Mouse (Mus musculus) liver, embryonic 14.5 days (tissue): Measurements from ENCODE around the gene Lmo1. TPM values are rescaled to one million over a fixed set of nuclear protein-coding genes. Genes with fewer than 3 reads are reported as not detected.

Source experiments
- ATAC-seq: fragments of 200-750 bp; cut with Nextera tagmentation; 2 replicates; pipeline ENCODE4 v1.8.0; 2017; ENCODE audit warnings: moderate number of reproducible peaks, mild to moderate bottlenecking, moderate library complexity; ENCODE audit not compliant: insufficient read depth
- DNase-seq, 3 experiments: peaks; one replicate each; pipeline ENCODE4 v3.0.0-alpha.2; 2012 to 2013; ENCODE audit warnings: low read depth in 3 of 3, low spot score in 3 of 3
- H3K27ac ChIP-seq: fragments of 300-500 bp; sonication (generic); 2 replicates; pipeline ENCODE4 v1.5.1; 2014; ENCODE audit warnings: moderate library complexity, mild to moderate bottlenecking, control low read depth, inconsistent platforms
- H3K27me3 ChIP-seq: fragments of 300-500 bp; sonication (generic); 2 replicates; pipeline ENCODE4 v1.6.1; 2014; ENCODE audit warnings: mild to moderate bottlenecking, low read length, moderate library complexity; ENCODE audit not compliant: control insufficient read depth, insufficient read depth
- H3K36me3 ChIP-seq: fragments of 300-500 bp; sonication (generic); replicated peaks from 2 replicates; pipeline ENCODE4 v1.6.1; 2014; ENCODE audit warnings: low read depth; ENCODE audit not compliant: control insufficient read depth, insufficient read depth
- H3K4me1 ChIP-seq, 2 experiments: fragments of 200-500 bp in 1 of 2; fragments of 300-500 bp in 1 of 2; sonication (generic) in 1 of 2; replicated peaks; 2 replicates each; pipeline ENCODE4 v1.6.1; 2012 to 2014; ENCODE audit warnings: antibody characterized with exemption in 1 of 2, inconsistent platforms in 1 of 2, low read length in 1 of 2; ENCODE audit not compliant: control insufficient read depth in 2 of 2, insufficient read depth in 2 of 2
- H3K4me2 ChIP-seq: fragments of 300-500 bp; sonication (generic); 2 replicates; pipeline ENCODE4 v1.6.1; 2014; ENCODE audit warnings: low read depth, mild to moderate bottlenecking, control low read depth, moderate library complexity
- H3K4me3 ChIP-seq, 2 experiments: fragments of 200-500 bp in 1 of 2; fragments of 300-500 bp in 1 of 2; sonication (generic) in 1 of 2; 2 replicates each; pipeline ENCODE4 v1.5.1; 2012 to 2014; ENCODE audit warnings: low read depth in 2 of 2, low read length in 2 of 2, mild to moderate bottlenecking in 2 of 2, control low read depth in 1 of 2, inconsistent platforms in 1 of 2, moderate library complexity in 1 of 2; ENCODE audit not compliant: insufficient read depth in 1 of 2
- H3K9ac ChIP-seq: fragments of 300-500 bp; sonication (generic); replicated peaks from 2 replicates; pipeline ENCODE4 v1.6.1; 2014; ENCODE audit warnings: mild to moderate bottlenecking, control low read depth, moderate library complexity
- H3K9me3 ChIP-seq: fragments of 300-500 bp; sonication (generic); 2 replicates; pipeline ENCODE4 v1.6.1; 2016; ENCODE audit warnings: low read length, mixed read lengths; ENCODE audit not compliant: control insufficient read depth
- CTCF ChIP-seq: IDR thresholded peaks from 2 replicates; pipeline ENCODE4 v1.5.1; 2016; ENCODE audit warnings: antibody characterized with exemption, low read depth, control low read depth
- EP300 ChIP-seq: IDR thresholded peaks from 2 replicates; pipeline ENCODE4 v1.6.1; 2016; ENCODE audit warnings: antibody characterized with exemption, low read depth
- WGBS: fragments of 180-500 bp; shearing (Covaris S2); extraction: QIAGEN DNeasy Blood & Tissue Kit; methylation state at CpG from one replicate; pipeline ENCODE4 v1.1.7; 2014; ENCODE audit not compliant: insufficient replicate concordance; 5-methylcytosine and 5-hydroxymethylcytosine counted together
- polyA plus RNA-seq, 2 experiments: library from polyadenylated mRNA; depleted of rRNA in 1 of 2; stranded (reverse) in 1 of 2; unstranded in 1 of 2; fragments of >200 nt; fragmentation: Nextera tagmentation in 1 of 2; extraction: Ambion mirVana in 1 of 2; gene quantifications; 2 replicates each; pipeline versions ENCODE4 v1.2.1 to v1.2.3; 2012 to 2014

The Lmo1 gene
- polyA plus RNA-seq (2012; rRNA removed) (0.71 and 0.78 TPM in 2 replicates), polyA plus RNA-seq (2014; fragmentation: Nextera tagmentation; extraction: Ambion mirVana) (0.75 and 0.96 TPM in 2 replicates)

- 1% methylated on average over 63 of the region's 67 CpGs for WGBS
- Histone ChIP-seq H3K27ac (no peak within 1 kb of the TSS), H3K9me3 (no peaks in the 10 kb centered on the region), H3K4me3 (peak within 1 kb of the TSS in 1 of 2 experiments; percentile 43; a peak in 3 of 4 replicates), H3K36me3 (no peaks in the 10 kb centered on the region), H3K9ac (no peak within 1 kb of the TSS), H3K4me2 (peak within 1 kb of the TSS; percentile 45), H3K27me3 (peaks cover 31% of the 10 kb centered on the region), H3K4me1 (no peaks in the 10 kb centered on the region)
- TF ChIP-seq CTCF (no peak), EP300 (no peak)
- DNase-seq (no peak), ATAC-seq (peak; percentile 37; the same call in 1 of the 2 replicates)
Measured at GRCm38 (mm10) chr7:109174949-109175669, at the start of gene Lmo1. TSS of gene Lmo1 (minus strand) at chr7:109175207.

- Histone ChIP-seq H3K9ac (no peak overlapping the region), H3K9me3 (no peaks in the 10 kb centered on the region), H3K27ac (no peak overlapping the region), H3K27me3 (no peaks in the 10 kb centered on the region), H3K4me2 (no peak overlapping the region), H3K4me3 (no peak overlapping the region), H3K36me3 (no peaks in the 10 kb centered on the region), H3K4me1 (no peaks in the 10 kb centered on the region)
- no peak for TF ChIP-seq EP300
- no peak for TF ChIP-seq CTCF
- 73% methylated on average over 15 of the region's 15 CpGs for WGBS
- DNase-seq (no peak), ATAC-seq (no peak)
Measured at GRCm38 (mm10) chr7:109221716-109222110, 46.7 kb upstream of the Lmo1 start.

- ATAC-seq (no peak), DNase-seq (no peak)
- WGBS, result 77% methylated on average over 20 of the region's 20 CpGs
- H3K4me1 ChIP-seq, result no peaks in the 10 kb centered on the region
- H3K4me2 ChIP-seq, result no peak overlapping the region
- no peaks in the 10 kb centered on the region for H3K36me3 ChIP-seq
- no peak for TF ChIP-seq CTCF
- no peak overlapping the region for H3K9ac ChIP-seq
- no peaks in the 10 kb centered on the region for H3K9me3 ChIP-seq
- H3K4me3 ChIP-seq, result no peak overlapping the region
- no peak overlapping the region for H3K27ac ChIP-seq
- no peaks in the 10 kb centered on the region for H3K27me3 ChIP-seq
Measured at GRCm38 (mm10) chr7:109220766-109221715, 46.0 kb upstream of the Lmo1 start.

- Histone ChIP-seq H3K9me3 (no peaks in the 10 kb centered on the region), H3K9ac (no peak overlapping the region), H3K4me3 (no peak overlapping the region), H3K4me1 (no peaks in the 10 kb centered on the region), H3K27ac (no peak overlapping the region), H3K36me3 (no peaks in the 10 kb centered on the region), H3K4me2 (no peak overlapping the region), H3K27me3 (no peaks in the 10 kb centered on the region)
- WGBS, result 73% methylated on average over 4 of the region's 4 CpGs
- TF ChIP-seq CTCF, result no peak
- TF ChIP-seq EP300, result no peak
- DNase-seq, result no peak
- no peak for ATAC-seq
Measured at GRCm38 (mm10) chr7:109220026-109220425, 45.0 kb upstream of the Lmo1 start.

- WGBS, result 41% methylated on average over 5 of the region's 5 CpGs
- DNase-seq (no peak), ATAC-seq (no peak)
- Histone ChIP-seq H3K27me3 (no peaks in the 10 kb centered on the region), H3K4me2 (no peak overlapping the region), H3K4me1 (no peaks in the 10 kb centered on the region), H3K36me3 (no peaks in the 10 kb centered on the region), H3K9ac (no peak overlapping the region), H3K4me3 (no peak overlapping the region), H3K27ac (no peak overlapping the region), H3K9me3 (no peaks in the 10 kb centered on the region)
- TF ChIP-seq CTCF (no peak), EP300 (no peak)
Measured at GRCm38 (mm10) chr7:109218977-109219271, 43.9 kb upstream of the Lmo1 start.
